Mouse (Mus musculus) T-helper 2 cell (primary cell): ENCODE data around the gene Cnga1.

Experiments
- in situ Hi-C: fragments of 300-600 bp; cut with MboI, MseI; formaldehyde crosslinking; loops from one replicate; pipeline ENCODE4 v1.15.1; 2025; ENCODE audit warnings: high pct_unique_total_duplicates

The Cnga1 gene

DNA sequence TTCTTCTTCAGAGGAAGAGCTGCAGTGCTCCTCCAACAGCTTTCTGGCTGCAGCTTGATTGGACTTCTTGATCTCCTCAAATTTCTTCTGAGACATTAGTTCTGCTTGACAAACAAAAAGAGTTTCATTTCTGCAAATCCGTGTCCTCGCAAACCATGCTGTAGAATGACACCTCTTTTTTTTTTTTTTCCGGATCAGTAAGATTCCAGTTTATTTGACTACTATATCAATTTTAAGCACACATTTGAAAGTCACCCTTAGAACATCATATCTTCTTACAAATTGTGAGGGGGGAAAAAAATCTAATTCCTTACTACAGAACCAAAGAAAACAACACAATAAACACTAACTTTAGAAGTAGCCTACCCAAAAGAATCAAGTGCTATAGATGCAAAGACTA lies 87.8 kb downstream of the Cnga1 start:
- in situ Hi-C loops = loop anchor here (25.0 kb wide), 1 partner anchor 631 kb away; no protein-coding TSS in a partner anchor
